Mouse (Mus musculus) liver, adult (tissue): ENCODE data around the gene Gm45140.

Source experiments
- GATA4 ChIP-seq: IDR thresholded peaks from 2 replicates; pipeline ENCODE4 v1.6.1; 2014; ENCODE audit warnings: mild to moderate bottlenecking, low read length; ENCODE audit not compliant: insufficient replicate concordance

Gm45140 gene

GRCm38 (mm10) chr6:87793821-87794510, 41.6 kb downstream of the Gm45140 start:
- no peak for TF ChIP-seq GATA4

GRCm38 (mm10) chr6:87791826-87792225, 43.8 kb downstream of the Gm45140 start:
- no peak for TF ChIP-seq GATA4

GRCm38 (mm10) chr6:87790779-87791480, 44.7 kb downstream of the Gm45140 start:
- TF ChIP-seq GATA4 = peak; percentile 24; the same call in 1 of the 2 replicates

GRCm38 (mm10) chr6:87789791-87790190, 45.8 kb downstream of the Gm45140 start:
- TF ChIP-seq GATA4 = no peak

- no peak for TF ChIP-seq GATA4
Observed at GRCm38 (mm10) chr6:87788896-87789587, 46.6 kb downstream of the Gm45140 start.

- no peak for TF ChIP-seq GATA4
Observed at GRCm38 (mm10) chr6:87788266-87788895, 47.2 kb downstream of the Gm45140 start.

GRCm38 (mm10) chr6:87787108-87787890, 48.3 kb downstream of the Gm45140 start:
- no peak for TF ChIP-seq GATA4

- no peak for TF ChIP-seq GATA4
Observed at GRCm38 (mm10) chr6:87786621-87787020, 49.0 kb downstream of the Gm45140 start.

- TF ChIP-seq GATA4 = no peak
Observed at GRCm38 (mm10) chr6:87784033-87784432, 51.6 kb downstream of the Gm45140 start.

GRCm38 (mm10) chr6:87780546-87781301, 54.9 kb downstream of the Gm45140 start:
- no peak for TF ChIP-seq GATA4

DNA sequence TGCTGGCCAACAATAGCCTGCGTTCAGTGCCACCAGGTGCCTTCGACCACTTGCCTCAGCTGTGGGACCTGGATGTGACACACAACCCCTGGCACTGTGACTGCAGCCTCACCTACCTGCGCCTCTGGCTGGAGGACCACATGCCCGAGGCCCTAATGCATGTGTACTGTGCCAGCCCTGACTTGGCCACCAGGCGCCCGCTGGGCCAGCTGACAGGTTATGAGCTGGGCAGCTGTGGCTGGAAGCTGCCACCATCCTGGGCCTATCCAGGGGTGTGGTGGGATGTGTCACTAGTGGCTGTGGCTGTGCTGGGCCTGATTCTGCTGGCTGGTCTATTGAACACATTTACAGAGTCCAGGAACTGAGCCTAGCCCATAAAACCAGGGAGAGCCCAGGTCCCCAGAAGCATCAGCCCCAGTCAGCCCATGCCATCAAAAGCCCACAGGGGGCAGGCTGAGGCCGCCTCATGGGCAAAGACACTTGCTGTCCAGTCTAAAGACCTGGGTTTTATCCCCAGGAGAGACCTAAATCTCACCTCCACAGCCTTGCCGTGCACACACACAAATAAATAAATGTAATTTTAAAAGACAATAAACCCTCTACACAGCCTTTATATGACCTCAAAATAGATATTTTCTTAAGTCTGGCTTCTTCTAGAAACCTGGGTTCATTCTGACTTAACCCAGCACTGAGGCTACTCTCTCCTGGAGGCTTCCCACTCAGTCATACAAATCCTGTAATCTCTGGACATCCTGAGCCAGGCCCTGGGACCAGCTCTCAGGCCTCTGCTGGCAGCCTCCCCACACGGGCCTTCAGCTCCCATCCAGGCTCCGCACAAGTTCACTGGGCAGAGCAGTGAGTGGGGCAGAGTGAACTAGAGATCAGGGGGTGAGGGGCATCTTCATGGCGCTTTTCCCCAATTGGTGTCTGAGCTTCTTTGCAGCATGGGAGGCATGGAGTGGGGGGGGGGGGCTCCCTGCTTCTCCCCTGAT, 56.1 kb downstream of the Gm45140 start:
- TF ChIP-seq GATA4 = no peak

- no peak for TF ChIP-seq GATA4
Observed at GRCm38 (mm10) chr6:87778294-87779173, 57.1 kb downstream of the Gm45140 start.

GRCm38 (mm10) chr6:87777842-87778241, 57.8 kb downstream of the Gm45140 start, which contains the start of gene Gp9:
Gene Gp9, plus strand, starts transcription at chr6:87778072.
- no peak for TF ChIP-seq GATA4
